Mouse (Mus musculus) midbrain, embryonic 12.5 days (tissue): ENCODE results near the gene Llph. TPM values are rescaled to one million over a fixed set of nuclear protein-coding genes. Genes with fewer than 3 reads are reported as not detected.

Experiments used
- ATAC-seq: fragments of 200-750 bp; cut with Nextera tagmentation; 2 replicates; pipeline ENCODE4 v1.8.0; 2017; ENCODE audit warnings: low read depth, moderate TSS enrichment, moderate library complexity; ENCODE audit not compliant: low FRiP score
- H3K27ac ChIP-seq: fragments of 300-500 bp; sonication (generic); replicated peaks from 2 replicates; pipeline ENCODE4 v1.5.1; 2016; ENCODE audit warnings: mild to moderate bottlenecking
- H3K27me3 ChIP-seq: fragments of 300-500 bp; sonication (generic); 2 replicates; pipeline ENCODE4 v1.6.1; 2016; ENCODE audit warnings: mild to moderate bottlenecking
- H3K36me3 ChIP-seq: fragments of 300-500 bp; sonication (generic); 2 replicates; pipeline ENCODE4 v1.6.1; 2016
- H3K4me1 ChIP-seq: fragments of 300-500 bp; sonication (generic); 2 replicates; pipeline ENCODE4 v1.6.1; 2016
- H3K4me2 ChIP-seq: fragments of 300-500 bp; sonication (generic); replicated peaks from 2 replicates; pipeline ENCODE4 v1.6.1; 2016; ENCODE audit warnings: mild to moderate bottlenecking, moderate library complexity
- H3K4me3 ChIP-seq: fragments of 300-500 bp; sonication (generic); 2 replicates; pipeline ENCODE4 v1.5.1; 2016; ENCODE audit warnings: mild to moderate bottlenecking
- H3K9ac ChIP-seq: fragments of 300-500 bp; sonication (generic); replicated peaks from 2 replicates; pipeline ENCODE4 v1.6.1; 2016; ENCODE audit warnings: mild to moderate bottlenecking, moderate library complexity
- H3K9me3 ChIP-seq: fragments of 300-500 bp; sonication (generic); 2 replicates; pipeline ENCODE4 v1.6.1; 2016; ENCODE audit warnings: mild to moderate bottlenecking
- WGBS: fragments of 180-500 bp; shearing (Covaris S2); methylation state at CpG from one replicate; pipeline ENCODE4 v1.1.7; 2016; 5-methylcytosine and 5-hydroxymethylcytosine counted together
- polyA plus RNA-seq: library from polyadenylated mRNA; unstranded; fragments of >200 nt; fragmentation: Nextera tagmentation; extraction: Ambion mirVana; gene quantifications from 2 replicates; pipeline ENCODE4 v1.2.1, GENCODE M21; 2016

Llph gene
- polyA plus RNA-seq: 50.0 and 50.2 TPM in 2 replicates

GRCm38 (mm10) chr10:120226871-120227661 is at the start of gene Llph:
Gene Llph, plus strand, starts transcription at chr10:120227070.
- no peaks in the 10 kb centered on the region for H3K27me3 ChIP-seq
- ATAC-seq: peak; percentile 93
- WGBS: under 1% methylated on average over 57 of the region's 57 CpGs
- peaks cover 31% of the 10 kb centered on the region for H3K36me3 ChIP-seq
- peak within 1 kb of the TSS; percentile 86 for H3K9ac ChIP-seq
- H3K27ac ChIP-seq: no peak within 1 kb of the TSS
- peak within 1 kb of the TSS; percentile 100 for H3K4me3 ChIP-seq
- peak within 1 kb of the TSS; percentile 92 for H3K4me2 ChIP-seq
- peaks cover 12% of the 10 kb centered on the region for H3K4me1 ChIP-seq
- H3K9me3 ChIP-seq: no peaks in the 10 kb centered on the region

GRCm38 (mm10) chr10:120182887-120183286 is 44.0 kb upstream of the Llph start:
- 93% methylated on average over 1 of the region's 1 CpGs for WGBS
- ATAC-seq: no peak

GRCm38 (mm10) chr10:120183342-120183741 is 43.5 kb upstream of the Llph start:
- Histone ChIP-seq H3K27me3 (no peaks in the 10 kb centered on the region), H3K9me3 (no peaks in the 10 kb centered on the region), H3K36me3 (no peaks in the 10 kb centered on the region), H3K9ac (no peak overlapping the region), H3K4me2 (no peak overlapping the region), H3K4me1 (no peaks in the 10 kb centered on the region), H3K27ac (no peak overlapping the region), H3K4me3 (no peak overlapping the region)
- no peak for ATAC-seq
- 84% methylated on average over 2 of the region's 2 CpGs for WGBS

More at GRCm38 (mm10) chr10:120182887-120183286, 44.0 kb upstream of the Llph start:
- no peak overlapping the region for H3K9ac ChIP-seq
- no peak overlapping the region for H3K27ac ChIP-seq
- no peaks in the 10 kb centered on the region for H3K27me3 ChIP-seq
- no peak overlapping the region for H3K4me2 ChIP-seq
- H3K9me3 ChIP-seq: no peaks in the 10 kb centered on the region
- no peaks in the 10 kb centered on the region for H3K4me1 ChIP-seq
- no peaks in the 10 kb centered on the region for H3K36me3 ChIP-seq
- no peak overlapping the region for H3K4me3 ChIP-seq

- Histone ChIP-seq H3K27ac (no peak overlapping the region), H3K9me3 (no peaks in the 10 kb centered on the region), H3K36me3 (no peaks in the 10 kb centered on the region), H3K4me3 (no peak overlapping the region), H3K4me2 (no peak overlapping the region), H3K4me1 (no peaks in the 10 kb centered on the region), H3K27me3 (no peaks in the 10 kb centered on the region), H3K9ac (no peak overlapping the region)
- WGBS: 74% methylated on average over 2 of the region's 2 CpGs
- no peak for ATAC-seq
Measured at GRCm38 (mm10) chr10:120188513-120188912, 38.4 kb upstream of the Llph start.

- no peaks in the 10 kb centered on the region for H3K36me3 ChIP-seq
- no peaks in the 10 kb centered on the region for H3K4me1 ChIP-seq
- ATAC-seq: no peak
- WGBS: 71% methylated on average over 11 of the region's 11 CpGs
- no peak overlapping the region for H3K27ac ChIP-seq
- H3K27me3 ChIP-seq: no peaks in the 10 kb centered on the region
- no peak overlapping the region for H3K4me3 ChIP-seq
- no peaks in the 10 kb centered on the region for H3K9me3 ChIP-seq
- H3K4me2 ChIP-seq: no peak overlapping the region
- no peak overlapping the region for H3K9ac ChIP-seq
Measured at GRCm38 (mm10) chr10:120189276-120189675, 37.6 kb upstream of the Llph start.

GRCm38 (mm10) chr10:120189782-120190181 is 37.1 kb upstream of the Llph start:
- no peak overlapping the region for H3K9ac ChIP-seq
- no peak overlapping the region for H3K4me3 ChIP-seq
- H3K36me3 ChIP-seq: no peaks in the 10 kb centered on the region
- H3K9me3 ChIP-seq: no peaks in the 10 kb centered on the region
- ATAC-seq: no peak
- 33% methylated on average over 6 of the region's 6 CpGs for WGBS
- no peaks in the 10 kb centered on the region for H3K4me1 ChIP-seq
- no peak overlapping the region for H3K4me2 ChIP-seq
- no peaks in the 10 kb centered on the region for H3K27me3 ChIP-seq
- no peak overlapping the region for H3K27ac ChIP-seq

- Histone ChIP-seq H3K36me3 (no peaks in the 10 kb centered on the region), H3K4me1 (no peaks in the 10 kb centered on the region), H3K4me2 (no peak overlapping the region), H3K27ac (no peak overlapping the region), H3K9me3 (no peaks in the 10 kb centered on the region), H3K4me3 (no peak overlapping the region), H3K27me3 (no peaks in the 10 kb centered on the region), H3K9ac (no peak overlapping the region)
- ATAC-seq: no peak
- 89% methylated on average over 6 of the region's 6 CpGs for WGBS
Measured at GRCm38 (mm10) chr10:120191165-120191564, 35.7 kb upstream of the Llph start.

- Histone ChIP-seq H3K4me3 (no peak overlapping the region), H3K9me3 (no peaks in the 10 kb centered on the region), H3K4me1 (no peaks in the 10 kb centered on the region), H3K4me2 (no peak overlapping the region), H3K27ac (no peak overlapping the region), H3K9ac (no peak overlapping the region), H3K36me3 (no peaks in the 10 kb centered on the region), H3K27me3 (peaks cover 2% of the 10 kb centered on the region; the same call in 1 of the 2 replicates)
- ATAC-seq: no peak
- whole genome bisulfite sequencing: 90% methylated on average over 4 of the region's 4 CpGs
Measured at GRCm38 (mm10) chr10:120192278-120192677, 34.6 kb upstream of the Llph start.

- H3K4me2 ChIP-seq: no peak overlapping the region
- H3K9me3 ChIP-seq: no peaks in the 10 kb centered on the region
- no peak overlapping the region for H3K4me3 ChIP-seq
- no peak overlapping the region for H3K27ac ChIP-seq
- no peak overlapping the region for H3K9ac ChIP-seq
- ATAC-seq: no peak
- no peaks in the 10 kb centered on the region; the same call in 1 of the 2 replicates for H3K4me1 ChIP-seq
- H3K27me3 ChIP-seq: peaks cover 9% of the 10 kb centered on the region; the same call in 1 of the 2 replicates
- no peaks in the 10 kb centered on the region for H3K36me3 ChIP-seq
- WGBS: 96% methylated on average over 8 of the region's 8 CpGs
Measured at GRCm38 (mm10) chr10:120193255-120193654, 33.6 kb upstream of the Llph start.

GRCm38 (mm10) chr10:120197061-120197835 is 29.6 kb upstream of the Llph start:
- Histone ChIP-seq H3K36me3 (no peaks in the 10 kb centered on the region), H3K27me3 (peaks cover 25% of the 10 kb centered on the region), H3K4me1 (peaks cover 10% of the 10 kb centered on the region), H3K4me3 (no peak overlapping the region), H3K4me2 (no peak overlapping the region), H3K9me3 (no peaks in the 10 kb centered on the region), H3K9ac (no peak overlapping the region), H3K27ac (no peak overlapping the region)
- WGBS: 82% methylated on average over 14 of the region's 14 CpGs
- no peak for ATAC-seq

GRCm38 (mm10) chr10:120201131-120201921 is 25.5 kb upstream of the Llph start, which contains the start of gene Tmbim4:
Gene Tmbim4, plus strand, starts transcription at chr10:120201590.
- Histone ChIP-seq H3K27me3 (peaks cover 36% of the 10 kb centered on the region), H3K27ac (no peak within 1 kb of the TSS), H3K9ac (peak within 1 kb of the TSS; percentile 32; the same call in 1 of the 2 replicates), H3K9me3 (no peaks in the 10 kb centered on the region), H3K36me3 (no peaks in the 10 kb centered on the region), H3K4me2 (peak within 1 kb of the TSS; percentile 81), H3K4me3 (peak within 1 kb of the TSS; percentile 52), H3K4me1 (peaks cover 10% of the 10 kb centered on the region)
- peak; percentile 78 for ATAC-seq
- 1% methylated on average over 62 of the region's 65 CpGs for WGBS
